Mouse (Mus musculus) mouse embryonic stem cell (cell line): ENCODE measurements at regions not wholly inside any gene's neighbourhood (a gene's known extent, or its start where the extent isn't known, plus 50 kb on each side); places are given as distances from the start of the nearest gene placed in this dataset.
"Not testable (repeated sequence)": the region's sequence is repeated elsewhere in the genome, so short reads cannot be mapped to it uniquely, and the experiment has no call there.

ENCODE experiments used
- in situ Hi-C, 2 experiments: fragments of 300-500 bp; cut with MboI; formaldehyde crosslinking; loops; 1 replicate in 1 of 2; 3 replicates in 1 of 2; pipeline ENCODE4 v1.14.3; 2019 to 2020; ENCODE audit warnings: low sequenced_read_pairs in 2 of 2, low pct_unique_long_range_greater_than_20kb in 1 of 2, mixed read lengths in 1 of 2; ENCODE audit not compliant: unreplicated experiment in 1 of 2

DNA sequence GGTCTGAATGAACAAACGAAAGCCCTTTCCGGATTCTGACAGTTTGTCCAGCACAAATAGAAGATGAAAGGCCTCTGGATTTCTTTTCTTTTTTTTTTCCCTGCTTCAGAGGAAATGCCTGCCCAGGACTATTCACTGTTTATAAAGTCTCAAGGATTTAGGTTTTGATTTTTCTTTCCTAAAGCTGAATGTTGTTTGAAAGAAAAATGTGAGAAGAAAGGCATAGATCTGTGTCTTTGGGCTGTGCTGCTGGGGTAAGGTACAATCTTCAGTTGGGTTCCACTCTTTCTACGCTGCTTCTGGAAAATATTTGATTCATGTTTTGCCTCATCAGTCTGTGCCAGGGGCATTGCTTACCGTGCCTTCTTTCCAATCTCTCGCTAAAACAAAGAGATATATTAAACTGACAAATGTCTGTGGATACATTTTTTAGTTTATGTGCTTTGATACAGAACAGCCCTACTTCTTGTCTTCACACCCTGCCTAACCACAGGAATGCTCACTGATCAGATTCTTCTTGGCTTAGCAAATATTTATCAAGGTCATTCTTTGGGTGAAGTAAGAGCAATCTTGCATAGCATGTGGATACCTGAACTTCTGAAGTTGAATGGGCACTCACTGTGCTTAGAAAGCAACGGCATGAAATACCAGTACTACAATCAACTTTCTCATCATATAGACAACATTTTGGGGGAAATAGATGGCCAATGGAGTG lies 172.5 kb downstream of the Fam198b start:
- in situ Hi-C loops, result loop anchor here in 1 of 2 experiments (25.0 kb wide), 1 partner anchor 194 kb away; the partner anchor contains the start of gene Tmem144

DNA sequence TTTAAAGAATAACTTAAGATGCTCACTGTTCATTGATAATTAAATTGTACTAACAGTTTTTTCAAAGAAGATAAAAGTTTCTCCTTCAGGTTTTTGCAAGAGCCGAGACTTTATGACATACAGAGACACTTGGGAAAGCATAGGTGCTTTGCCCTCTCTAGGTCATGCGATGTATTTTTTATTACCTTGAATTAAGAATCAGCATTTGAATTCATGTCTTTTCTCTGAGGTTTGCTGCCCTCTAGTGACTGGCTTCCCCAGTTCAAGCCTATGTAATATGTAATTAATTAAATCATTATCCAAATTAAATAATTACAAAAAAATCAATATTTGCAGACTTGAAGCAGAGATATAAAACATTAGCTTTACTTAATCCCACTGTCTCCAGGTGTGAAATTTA lies 174.4 kb downstream of the Fam198b start:
- in situ Hi-C loops, result loop anchor here in 1 of 2 experiments (25.0 kb wide), 1 partner anchor 196 kb away; the partner anchor contains the start of gene Tmem144

GRCm38 (mm10) chr3:80070726-80071125 lies 186.4 kb downstream of the Fam198b start:
- in situ Hi-C loops, result loop anchor here in 1 of 2 experiments (25.0 kb wide), 1 partner anchor 208 kb away; the partner anchor contains the start of gene Tmem144

DNA sequence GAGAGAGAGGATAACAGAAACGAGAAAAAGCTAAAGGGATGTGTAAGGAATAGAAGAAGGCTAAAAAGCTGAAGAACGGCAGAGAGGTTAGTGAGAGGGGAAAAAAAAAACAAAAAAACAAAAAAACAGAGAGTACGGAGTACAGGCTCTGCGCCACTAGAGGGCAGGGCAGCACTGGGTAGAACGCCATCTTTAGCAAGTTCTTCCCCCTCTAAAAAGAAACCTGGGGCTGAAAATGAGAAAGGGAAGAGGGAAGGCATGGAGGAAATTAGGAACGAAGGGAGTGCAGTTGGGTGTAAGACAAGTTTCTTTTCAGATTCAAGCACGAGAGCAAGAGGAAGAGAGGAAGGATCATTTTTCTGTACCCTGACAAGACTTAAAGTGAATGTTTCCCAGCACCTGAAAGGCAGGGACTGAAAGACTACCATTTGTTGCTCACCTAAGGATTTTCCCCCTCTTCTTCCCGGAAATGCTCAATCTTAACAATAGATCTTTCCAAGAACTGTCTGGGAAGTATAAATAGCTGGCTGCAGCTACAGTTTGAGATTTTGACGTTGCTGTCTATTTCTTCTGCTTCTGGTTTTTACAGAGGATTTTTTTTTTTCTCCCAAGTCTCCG lies 195.6 kb downstream of the Fam198b start:
- in situ Hi-C loops, result no loop called here

DNA sequence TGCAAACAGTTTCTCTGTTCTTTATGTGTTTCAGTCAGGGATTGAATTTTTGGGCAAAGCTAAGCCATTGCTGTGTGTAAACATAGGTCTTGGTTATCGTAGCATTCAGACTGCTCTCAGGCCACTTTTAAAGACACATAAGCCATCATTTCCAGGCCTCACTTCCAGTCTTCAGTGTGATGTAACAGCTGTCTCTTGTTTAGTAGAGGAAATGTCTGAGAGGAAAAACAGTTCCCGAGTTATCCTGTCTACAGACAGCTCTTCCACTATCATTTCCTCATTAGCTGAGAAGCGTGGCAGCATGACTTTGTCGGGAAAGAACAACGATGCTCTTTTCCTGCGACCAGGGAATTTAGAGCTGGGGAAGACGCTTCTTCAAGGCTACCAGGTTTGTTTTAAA lies 196.9 kb downstream of the Fam198b start:
- in situ Hi-C loops, result no loop called here

- in situ Hi-C loops, result no loop called here
Observed at GRCm38 (mm10) chr3:80082780-80083519, 198.6 kb downstream of the Fam198b start.

DNA sequence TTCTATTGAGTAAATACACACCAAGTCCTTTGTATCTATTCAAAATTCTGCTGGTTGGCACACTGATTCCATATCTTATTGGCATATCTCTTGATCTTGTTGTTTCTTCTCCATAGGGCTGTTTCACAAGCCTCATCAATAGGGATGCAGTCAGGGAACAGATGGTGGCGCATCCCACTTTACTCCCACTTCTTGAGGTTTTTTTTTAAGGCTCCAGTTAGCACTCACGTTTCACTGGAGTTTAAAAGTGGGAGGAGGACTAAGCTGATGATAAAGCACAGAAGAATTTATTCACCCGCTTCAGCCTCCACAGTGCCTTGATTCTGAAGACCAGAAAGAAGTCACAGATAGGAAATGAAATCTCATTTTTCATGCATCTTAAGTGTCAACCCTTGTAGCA lies 199.8 kb downstream of the Fam198b start:
- in situ Hi-C loops, result no loop called here

- in situ Hi-C loops, result no loop called here
Observed at GRCm38 (mm10) chr3:80099625-80100024, 215.3 kb downstream of the Fam198b start.

DNA sequence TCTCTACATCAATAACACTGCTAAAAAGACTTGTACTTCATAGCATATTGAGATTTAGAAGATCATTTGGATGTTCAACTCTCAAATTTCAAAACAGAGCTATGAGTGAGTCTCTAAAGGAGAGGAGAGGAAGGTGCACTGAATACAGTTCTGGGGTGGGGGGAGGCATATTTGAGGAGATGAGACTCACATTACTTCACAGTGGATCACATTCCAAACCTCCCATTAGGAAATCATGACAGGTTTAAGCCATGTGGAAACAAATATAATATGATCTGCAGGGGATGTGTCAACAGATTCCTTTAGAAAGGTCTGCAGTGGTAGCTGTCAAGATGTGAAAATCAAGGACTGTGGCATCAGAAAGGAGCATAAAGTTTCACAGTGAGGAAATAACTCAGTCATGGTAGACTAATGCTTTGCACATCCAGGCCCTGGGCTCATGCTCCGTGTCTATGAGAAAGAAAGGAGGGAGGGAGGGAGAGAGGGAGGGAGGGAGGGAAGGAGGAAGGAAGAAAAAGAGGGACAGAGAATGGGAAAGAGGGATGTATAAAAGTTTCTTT lies 235.9 kb downstream of the Fam198b start:
- in situ Hi-C loops, result no loop called here

DNA sequence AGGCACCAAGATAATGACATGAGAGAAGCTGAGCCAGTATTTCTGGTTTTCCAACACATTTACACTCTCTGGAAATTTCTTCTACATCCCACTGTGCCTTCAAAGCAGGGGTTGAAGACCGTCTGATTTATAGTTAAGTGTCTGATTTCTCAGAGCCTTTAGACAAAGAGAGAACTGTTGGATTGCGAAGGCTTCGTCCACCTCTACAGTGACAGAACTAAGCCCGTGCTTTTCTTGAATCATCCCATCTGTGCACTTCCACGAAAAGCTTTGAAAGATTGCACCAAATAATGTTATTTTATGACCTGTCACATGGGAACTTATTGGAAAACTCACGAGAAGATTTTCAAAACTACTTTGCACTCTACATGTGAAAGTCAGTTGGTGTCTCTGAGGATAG lies 239.3 kb downstream of the Fam198b start:
- in situ Hi-C loops, result no loop called here

DNA sequence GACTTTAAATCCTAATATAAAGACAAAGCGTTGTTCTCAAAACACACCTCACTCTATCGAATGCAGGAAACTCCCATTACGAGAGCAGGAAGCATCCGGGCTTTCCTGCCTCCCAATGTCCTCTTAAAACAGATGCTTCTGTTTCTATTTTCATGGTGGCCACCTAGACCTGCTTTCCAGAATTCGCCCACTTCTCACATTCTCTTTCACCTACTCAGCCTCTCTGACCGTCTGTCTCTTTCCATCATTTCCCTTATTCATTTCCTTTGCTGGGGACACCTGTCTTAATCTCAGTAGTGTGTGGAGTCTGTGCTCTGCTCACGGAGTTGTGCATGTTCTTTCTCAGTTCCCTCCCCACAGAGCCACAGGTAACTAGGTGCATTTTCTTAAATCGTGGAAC lies 240.3 kb downstream of the Fam198b start:
- in situ Hi-C loops, result no loop called here

DNA sequence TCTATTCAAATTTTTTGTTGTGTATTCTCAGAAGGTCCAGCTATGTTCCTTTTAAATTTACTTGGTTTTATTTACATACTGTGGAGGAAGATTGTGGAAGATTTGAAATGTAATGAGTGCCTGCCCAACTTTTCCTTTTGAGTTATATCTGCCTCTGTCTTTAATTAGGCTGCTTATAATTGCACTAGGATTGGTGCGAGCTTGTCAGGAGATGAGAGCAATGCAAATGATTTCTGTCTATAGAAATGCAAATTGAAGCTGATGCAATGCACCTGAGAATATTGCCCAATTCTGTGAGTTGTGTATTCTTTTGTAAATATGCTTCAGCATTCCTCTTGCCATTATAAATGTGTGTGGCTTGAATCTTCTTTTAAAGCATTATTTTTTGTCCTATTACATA lies 257.4 kb downstream of the Fam198b start:
- in situ Hi-C loops, result no loop called here

DNA sequence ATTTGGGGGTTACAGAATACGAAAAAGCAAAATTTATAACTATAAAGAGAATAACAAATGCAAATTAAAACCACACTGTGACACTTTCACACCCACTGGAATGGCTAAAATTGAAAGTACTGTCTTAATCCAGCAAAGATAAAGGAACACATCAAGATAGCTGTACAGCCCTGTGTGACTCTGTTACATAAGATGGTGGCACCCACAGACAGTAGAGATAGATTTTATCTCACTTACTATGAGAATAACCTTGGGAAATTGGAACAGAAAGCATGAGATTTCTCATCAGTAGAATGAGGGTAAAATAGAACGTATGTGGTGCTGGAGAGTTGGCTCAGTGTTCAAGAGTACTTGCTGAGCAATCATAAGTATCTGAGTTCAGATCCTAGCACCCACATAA lies 276.1 kb downstream of the Fam198b start:
- in situ Hi-C loops, result no loop called here

GRCm38 (mm10) chr3:80181749-80182148 lies 297.4 kb downstream of the Fam198b start:
- in situ Hi-C loops, result no loop called here

- in situ Hi-C loops, result not testable (repeated sequence)
Observed at GRCm38 (mm10) chr3:80182161-80182560, 297.8 kb downstream of the Fam198b start.

DNA sequence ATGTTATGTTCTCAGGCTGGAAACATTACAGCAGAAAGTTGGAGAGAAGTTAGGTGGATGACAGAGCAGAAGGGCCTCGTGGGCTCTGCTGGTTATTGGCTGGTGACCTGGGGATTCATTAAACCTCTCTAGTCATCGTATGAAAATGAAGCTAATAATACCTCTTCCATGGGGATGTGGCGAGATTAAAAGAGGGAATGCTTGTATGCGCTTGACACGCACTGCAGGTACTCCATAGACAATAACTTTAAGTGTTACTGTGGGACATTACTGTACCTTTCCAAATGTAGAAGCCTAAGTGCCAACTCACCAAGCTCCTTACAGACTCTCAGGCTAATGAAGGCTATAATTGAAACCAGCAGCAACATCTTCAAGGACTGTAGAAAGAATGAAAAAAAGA lies 303.1 kb downstream of the Fam198b start:
- in situ Hi-C loops, result no loop called here

- in situ Hi-C loops, result no loop called here
Observed at GRCm38 (mm10) chr3:80200904-80201303, 316.6 kb downstream of the Fam198b start.

- in situ Hi-C loops, result no loop called here
Observed at GRCm38 (mm10) chr3:80204821-80205220, 320.5 kb downstream of the Fam198b start.

DNA sequence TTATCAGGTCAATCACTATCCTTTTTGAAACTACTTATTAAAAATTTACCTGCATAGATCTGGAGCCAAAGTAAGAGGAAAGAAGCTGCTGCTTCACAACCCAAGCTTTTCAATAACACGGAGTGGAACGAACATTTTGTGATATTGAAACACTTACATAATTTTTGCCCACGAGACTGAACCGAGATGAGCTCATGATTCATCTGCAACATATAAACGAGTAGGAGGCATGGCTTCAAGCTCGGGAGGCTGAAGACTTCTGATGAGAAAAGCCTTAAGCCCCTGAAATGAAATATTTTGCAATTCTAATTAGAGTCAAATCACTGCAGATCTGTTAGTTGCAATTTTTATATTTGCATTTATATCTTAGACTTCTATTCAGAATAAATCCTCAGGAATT lies 321.0 kb downstream of the Fam198b start:
- in situ Hi-C loops, result no loop called here
